Comparison of ENCODE assay signal across 33 mouse cellular contexts in the genomic region with DNA sequence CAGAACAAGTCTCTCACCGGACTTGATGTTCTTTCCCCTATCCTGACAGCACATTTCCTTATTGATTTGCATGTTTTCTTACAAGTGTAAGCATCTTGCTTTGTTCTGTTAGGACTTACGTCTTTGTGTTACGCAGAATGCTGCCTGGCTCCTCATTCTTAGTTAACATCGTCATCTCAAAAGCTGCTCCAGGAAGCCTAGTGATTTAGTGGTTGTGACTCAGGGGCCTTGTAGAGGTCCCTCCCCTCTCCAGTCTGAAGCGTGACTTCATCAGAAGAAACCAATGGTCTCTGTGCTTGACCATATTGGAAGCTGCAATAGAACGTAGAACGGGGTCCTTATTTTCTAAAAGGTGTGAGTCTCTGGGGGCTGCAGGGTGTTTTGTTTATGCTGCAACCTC.
DNase-seq lines count a peak whose midpoint lies in the region; ATAC-seq and TF ChIP-seq lines count a peak whose summit lies in the region.
"Had no signal": no experiment of that assay in that cellular context is flagged by ENCODE, and none has a peak within 500 bp of the region (broad histone marks: within the 10 kb centered on the region; RNA-seq: fewer than 3 reads in every experiment).

No protein-coding gene starts in this region.

- H3K4me1 ChIP-seq in midbrain, postnatal 0 days (ENCODE audit: insufficient read depth, low read length) = peaks cover 5% of the 10 kb centered on the region; the same call in 1 of the 2 replicates

- no peak overlapping the region for H3K4me2 ChIP-seq in midbrain, postnatal 0 days (ENCODE audit: low read depth, low read length, poor library complexity, severe bottlenecking)
- H3K4me2 ChIP-seq: embryonic facial prominence, embryonic 13.5 days; forebrain, embryonic 12.5 days; forebrain, embryonic 15.5 days; heart, embryonic 13.5 days; hindbrain, embryonic 14.5 days had no signal

- H3K36me3 ChIP-seq in midbrain, postnatal 0 days (ENCODE audit: insufficient read depth, low read length) = no peaks in the 10 kb centered on the region
- H3K36me3 ChIP-seq: embryonic facial prominence, embryonic 10.5 days; embryonic facial prominence, embryonic 13.5 days; forebrain, embryonic 12.5 days; forebrain, embryonic 15.5 days; G1E; heart, embryonic 13.5 days had no signal

- H3K27ac ChIP-seq in midbrain, postnatal 0 days (ENCODE audit: low read depth, low read length) = no peak overlapping the region
- H3K27ac ChIP-seq: embryonic facial prominence, embryonic 10.5 days; embryonic facial prominence, embryonic 13.5 days; forebrain, embryonic 12.5 days; forebrain, embryonic 15.5 days; gastrocnemius, adult 2 months; heart, embryonic 13.5 days; hindbrain, embryonic 14.5 days; hindbrain, postnatal 0 days had no signal

- peak; percentile 54 for DNase-seq in adrenal gland, adult 2 months
- no peak for DNase-seq in adrenal gland, adult 18-20 months (ENCODE audit: low spot score in 2 of 2)
- DNase-seq in R1 (ENCODE audit: low read depth, low spot score) = peak; percentile 73
- peak; percentile 42 for DNase-seq in adrenal gland, postnatal 14 days
- DNase-seq in skeletal muscle tissue, adult 2 months (ENCODE audit: low read depth, low spot score) = peak; percentile 10
- DNase-seq in midbrain, postnatal 0 days (ENCODE audit: low spot score) = no peak
- no peak for DNase-seq in cerebellum, adult 11 months
- no peak for DNase-seq in urinary bladder, postnatal 10 days (ENCODE audit: low spot score)
- DNase-seq: cerebellum, adult 11-12 months; cerebellum, adult 8-10 months; cerebellum, postnatal 10 days; cerebellum, postnatal 36 days; embryo, embryonic 11 days; gastrocnemius, adult 2 months; gastrocnemius, postnatal 25 days; heart, adult 18-20 months; heart, postnatal 14 days; heart, postnatal 4 days; kidney, adult 18-20 months; kidney, adult 9 months had no signal

- no peak for TF ChIP-seq CTCF in midbrain, postnatal 0 days (IDR thresholded peaks at IDR 0.05)

- no peak for ATAC-seq in midbrain, postnatal 0 days (ENCODE audit: low FRiP score)
- ATAC-seq: CD4-positive, CD25-positive, alpha-beta regulatory T cell, adult 4 months; forebrain, embryonic 15.5 days; hindbrain, postnatal 0 days; inflammation-experienced regulatory T-cells, adult 6 months; intestine, embryonic 16.5 days; Patski had no signal

- H3K27me3 ChIP-seq in midbrain, postnatal 0 days (ENCODE audit: insufficient read depth, low read length) = no peaks in the 10 kb centered on the region
- H3K27me3 ChIP-seq: embryonic facial prominence, embryonic 13.5 days; forebrain, embryonic 12.5 days; forebrain, embryonic 15.5 days; heart, embryonic 13.5 days; Patski had no signal

- H3K9me3 ChIP-seq in midbrain, postnatal 0 days (ENCODE audit: low read length) = no peaks in the 10 kb centered on the region
- H3K9me3 ChIP-seq: embryonic facial prominence, embryonic 10.5 days; embryonic facial prominence, embryonic 13.5 days; forebrain, embryonic 12.5 days; forebrain, embryonic 15.5 days; G1E; heart, embryonic 13.5 days had no signal

- WGBS in midbrain, postnatal 0 days = 88% methylated on average over 7 of the region's 7 CpGs

- no peak overlapping the region for H3K9ac ChIP-seq in midbrain, postnatal 0 days (replicated peaks; ENCODE audit: low read length, poor library complexity, severe bottlenecking)
- H3K9ac ChIP-seq: embryonic facial prominence, embryonic 13.5 days; forebrain, embryonic 12.5 days; forebrain, embryonic 15.5 days; heart, embryonic 13.5 days; hindbrain, embryonic 14.5 days had no signal

- H3K4me3 ChIP-seq in midbrain, postnatal 0 days (ENCODE audit: low read depth, low read length) = no peak overlapping the region
- H3K4me3 ChIP-seq: embryonic facial prominence, embryonic 10.5 days; embryonic facial prominence, embryonic 13.5 days; erythroblast, embryonic 14.5 days; forebrain, embryonic 12.5 days; forebrain, embryonic 15.5 days; gastrocnemius, adult 2 months; heart, embryonic 13.5 days had no signal

Comparison
In these comparisons a context has a peak if more than half of its experiments do, and no peak if none do; other contexts are left out.
1. DNase-seq: peak in adrenal gland, adult 2 months (single experiment), R1 (single experiment), adrenal gland, postnatal 14 days (single experiment) and skeletal muscle tissue, adult 2 months (single experiment); none in adrenal gland, adult 18-20 months (0 of 2), midbrain, postnatal 0 days (single experiment), cerebellum, adult 11 months (single experiment) and urinary bladder, postnatal 10 days (single experiment).